Mouse (Mus musculus): ENCODE data around the gene Car5b.

DNA sequence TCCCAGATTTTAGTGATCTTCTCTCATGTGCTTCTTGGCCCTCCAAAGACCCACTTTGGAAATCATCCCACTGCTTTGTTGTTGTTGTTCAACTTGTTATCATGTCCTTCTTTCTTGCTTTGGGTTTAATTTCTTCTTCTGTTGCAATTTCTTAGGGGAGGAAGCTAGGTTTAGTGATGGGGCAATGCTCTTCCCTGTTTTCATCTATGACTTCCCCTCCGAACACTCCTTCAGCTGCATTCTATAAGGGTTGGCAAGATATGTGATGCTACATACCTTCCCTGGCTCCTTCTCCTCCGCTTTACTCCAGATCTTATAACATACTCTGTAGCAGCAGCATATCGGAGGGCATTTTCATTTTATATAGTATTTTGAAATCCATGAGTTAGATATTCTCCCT is 31.0 kb downstream of the Car5b start:
- TF ChIP-seq CTCF (conservative IDR thresholded peaks at IDR 0.05; ENCODE audit: low read length): no peak
- TF ChIP-seq POU5F1 (IDR thresholded peaks at IDR 0.05; ENCODE audit: borderline replicate concordance, low read length): no peak
